Mouse (Mus musculus): Measurements from ENCODE around the gene Adamtsl2. TPM values are rescaled to one million over a fixed set of nuclear protein-coding genes. Genes with fewer than 3 reads are reported as not detected.

Adamtsl2 gene
- polyA plus RNA-seq, 1 experiment from 2014 or later: 11.2 TPM

- Histone ChIP-seq H3K4me1 (peaks cover 65% of the 10 kb centered on the region), H3K4me2 (no peak overlapping the region), H3K9me3 (no peaks in the 10 kb centered on the region), H3K36me3 (no peaks in the 10 kb centered on the region), H3K9ac (0 out of 2 replicates have a peak overlapping the region, but pooled peaks have one; percentile 5), H3K27ac (replicated peaks) (no peak overlapping the region), H3K4me3 (no peak overlapping the region), H3K27me3 (replicated peaks) (peaks cover 9% of the 10 kb centered on the region; the same call in 1 of the 2 replicates)
- no peak for ATAC-seq (ENCODE audit: extremely low read depth, insufficient number of reproducible peaks, low FRiP score, low TSS enrichment)
- WGBS: 53% methylated on average over 3 of the region's 3 CpGs
Observed at GRCm38 (mm10) chr2:27075485-27075884, 3.7 kb upstream of the Adamtsl2 start.

GRCm38 (mm10) chr2:27077655-27078244 lies 1.4 kb upstream of the Adamtsl2 start:
- H3K27ac ChIP-seq (replicated peaks): no peak overlapping the region
- H3K4me2 ChIP-seq: no peak overlapping the region
- H3K4me1 ChIP-seq: peaks cover 53% of the 10 kb centered on the region
- H3K27me3 ChIP-seq (replicated peaks): peaks cover 24% of the 10 kb centered on the region; the same call in 1 of the 2 replicates
- H3K36me3 ChIP-seq: no peaks in the 10 kb centered on the region
- H3K9ac ChIP-seq: peak overlapping the region; percentile 29; the same call in 1 of the 2 replicates
- WGBS: 56% methylated on average over 10 of the region's 10 CpGs
- no peaks in the 10 kb centered on the region for H3K9me3 ChIP-seq
- ATAC-seq (ENCODE audit: extremely low read depth, insufficient number of reproducible peaks, low FRiP score, low TSS enrichment): no peak
- H3K4me3 ChIP-seq: no peak overlapping the region

GRCm38 (mm10) chr2:27078312-27078711 lies 867 bp upstream of the Adamtsl2 start:
- Histone ChIP-seq H3K4me1 (peaks cover 54% of the 10 kb centered on the region), H3K4me3 (no peak overlapping the region), H3K27me3 (replicated peaks) (peaks cover 24% of the 10 kb centered on the region), H3K36me3 (no peaks in the 10 kb centered on the region), H3K9me3 (no peaks in the 10 kb centered on the region), H3K9ac (peak overlapping the region; percentile 29; the same call in 1 of the 2 replicates), H3K4me2 (peak overlapping the region; percentile 39), H3K27ac (replicated peaks) (peak overlapping the region; percentile 46; the same call in 1 of the 2 replicates)
- ATAC-seq (ENCODE audit: extremely low read depth, insufficient number of reproducible peaks, low FRiP score, low TSS enrichment): no peak
- WGBS: 15% methylated on average over 2 of the region's 2 CpGs

GRCm38 (mm10) chr2:27079649-27080048 lies 470 bp downstream of the Adamtsl2 start:
- 43% methylated on average over 2 of the region's 2 CpGs for WGBS
- Histone ChIP-seq H3K27ac (replicated peaks) (peak overlapping the region; percentile 77), H3K9me3 (no peaks in the 10 kb centered on the region), H3K4me3 (peak overlapping the region; percentile 38), H3K27me3 (replicated peaks) (peaks cover 24% of the 10 kb centered on the region), H3K9ac (peak overlapping the region; percentile 70), H3K4me1 (peaks cover 67% of the 10 kb centered on the region), H3K36me3 (no peaks in the 10 kb centered on the region), H3K4me2 (peak overlapping the region; percentile 61)
- ATAC-seq (ENCODE audit: extremely low read depth, insufficient number of reproducible peaks, low FRiP score, low TSS enrichment): no peak; the same call in 1 of the 2 replicates

GRCm38 (mm10) chr2:27083761-27084475 lies 4.7 kb downstream of the Adamtsl2 start:
- WGBS: 46% methylated on average over 12 of the region's 12 CpGs
- Histone ChIP-seq H3K4me2 (no peak overlapping the region), H3K36me3 (no peaks in the 10 kb centered on the region), H3K9me3 (no peaks in the 10 kb centered on the region), H3K27ac (replicated peaks) (no peak overlapping the region), H3K27me3 (replicated peaks) (peaks cover 14% of the 10 kb centered on the region; the same call in 1 of the 2 replicates), H3K4me1 (peaks cover 77% of the 10 kb centered on the region), H3K4me3 (no peak overlapping the region), H3K9ac (no peak overlapping the region)
- no peak for ATAC-seq (ENCODE audit: extremely low read depth, insufficient number of reproducible peaks, low FRiP score, low TSS enrichment)

GRCm38 (mm10) chr2:27084963-27085362 lies 5.8 kb downstream of the Adamtsl2 start:
- Histone ChIP-seq H3K27ac (replicated peaks) (no peak overlapping the region), H3K9ac (no peak overlapping the region; the same call in 1 of the 2 replicates), H3K27me3 (replicated peaks) (peaks cover 14% of the 10 kb centered on the region; the same call in 1 of the 2 replicates), H3K36me3 (no peaks in the 10 kb centered on the region), H3K4me2 (no peak overlapping the region), H3K4me3 (no peak overlapping the region), H3K4me1 (peaks cover 73% of the 10 kb centered on the region), H3K9me3 (no peaks in the 10 kb centered on the region)
- no peak for ATAC-seq (ENCODE audit: extremely low read depth, insufficient number of reproducible peaks, low FRiP score, low TSS enrichment)
- 50% methylated on average over 8 of the region's 8 CpGs for WGBS

GRCm38 (mm10) chr2:27085801-27086200 lies 6.6 kb downstream of the Adamtsl2 start:
- ATAC-seq (ENCODE audit: extremely low read depth, insufficient number of reproducible peaks, low FRiP score, low TSS enrichment): no peak
- H3K4me1 ChIP-seq: peaks cover 68% of the 10 kb centered on the region
- no peak overlapping the region for H3K4me2 ChIP-seq
- H3K4me3 ChIP-seq: no peak overlapping the region
- 14% methylated on average over 2 of the region's 2 CpGs for WGBS
- peak overlapping the region; percentile 16; the same call in 1 of the 2 replicates for H3K27ac ChIP-seq (replicated peaks)
- H3K9me3 ChIP-seq: no peaks in the 10 kb centered on the region
- H3K36me3 ChIP-seq: no peaks in the 10 kb centered on the region
- H3K27me3 ChIP-seq (replicated peaks): peaks cover 14% of the 10 kb centered on the region; the same call in 1 of the 2 replicates
- H3K9ac ChIP-seq: no peak overlapping the region

GRCm38 (mm10) chr2:27086483-27087010 lies 7.4 kb downstream of the Adamtsl2 start:
- H3K4me2 ChIP-seq: no peak overlapping the region
- peaks cover 64% of the 10 kb centered on the region for H3K4me1 ChIP-seq
- H3K9me3 ChIP-seq: no peaks in the 10 kb centered on the region
- 76% methylated on average over 4 of the region's 4 CpGs for WGBS
- no peak overlapping the region for H3K4me3 ChIP-seq
- no peak for ATAC-seq (ENCODE audit: extremely low read depth, insufficient number of reproducible peaks, low FRiP score, low TSS enrichment)
- H3K27me3 ChIP-seq (replicated peaks): peaks cover 9% of the 10 kb centered on the region; the same call in 1 of the 2 replicates
- no peak overlapping the region for H3K9ac ChIP-seq
- H3K36me3 ChIP-seq: no peaks in the 10 kb centered on the region
- no peak overlapping the region for H3K27ac ChIP-seq (replicated peaks)

- peaks cover 64% of the 10 kb centered on the region for H3K4me1 ChIP-seq
- ATAC-seq (ENCODE audit: extremely low read depth, insufficient number of reproducible peaks, low FRiP score, low TSS enrichment): no peak
- H3K27ac ChIP-seq (replicated peaks): peak overlapping the region; percentile 56
- no peak overlapping the region for H3K4me3 ChIP-seq
- WGBS: 72% methylated on average over 5 of the region's 5 CpGs
- no peaks in the 10 kb centered on the region for H3K9me3 ChIP-seq
- H3K36me3 ChIP-seq: no peaks in the 10 kb centered on the region
- H3K4me2 ChIP-seq: no peak overlapping the region
- peaks cover 1% of the 10 kb centered on the region; the same call in 1 of the 2 replicates for H3K27me3 ChIP-seq (replicated peaks)
- no peak overlapping the region for H3K9ac ChIP-seq
Observed at GRCm38 (mm10) chr2:27087581-27087980, 8.4 kb downstream of the Adamtsl2 start.

GRCm38 (mm10) chr2:27088071-27088644 lies 9.0 kb downstream of the Adamtsl2 start:
- H3K4me2 ChIP-seq: no peak overlapping the region
- 51% methylated on average over 18 of the region's 18 CpGs for WGBS
- H3K9me3 ChIP-seq: no peaks in the 10 kb centered on the region
- H3K27ac ChIP-seq (replicated peaks): peak overlapping the region; percentile 56
- H3K4me3 ChIP-seq: no peak overlapping the region
- no peak for ATAC-seq (ENCODE audit: extremely low read depth, insufficient number of reproducible peaks, low FRiP score, low TSS enrichment)
- H3K36me3 ChIP-seq: no peaks in the 10 kb centered on the region
- peak overlapping the region; percentile 21; the same call in 1 of the 2 replicates for H3K9ac ChIP-seq
- H3K4me1 ChIP-seq: peaks cover 63% of the 10 kb centered on the region
- H3K27me3 ChIP-seq (replicated peaks): no peaks in the 10 kb centered on the region; the same call in 1 of the 2 replicates

GRCm38 (mm10) chr2:27088700-27089099 lies 9.5 kb downstream of the Adamtsl2 start:
- peaks cover 57% of the 10 kb centered on the region for H3K4me1 ChIP-seq
- no peaks in the 10 kb centered on the region for H3K9me3 ChIP-seq
- no peak overlapping the region for H3K4me2 ChIP-seq
- H3K4me3 ChIP-seq: no peak overlapping the region
- no peaks in the 10 kb centered on the region for H3K36me3 ChIP-seq
- 0 out of 2 replicates have a peak overlapping the region, but pooled peaks have one; percentile 21 for H3K9ac ChIP-seq
- ATAC-seq (ENCODE audit: extremely low read depth, insufficient number of reproducible peaks, low FRiP score, low TSS enrichment): no peak
- WGBS: 63% methylated on average over 5 of the region's 5 CpGs
- H3K27me3 ChIP-seq (replicated peaks): no peaks in the 10 kb centered on the region
- H3K27ac ChIP-seq (replicated peaks): peak overlapping the region; percentile 56

Measured in heart, embryonic 13.5 days (tissue).